Comparison of ENCODE assay signal across 10 mouse cellular contexts in genomic region chr2:29669711-29670110, GRCm38 (mm10). TPM values are rescaled to one million over a fixed set of nuclear protein-coding genes. Genes with fewer than 3 reads are reported as not detected.
DNase-seq lines count a peak whose midpoint lies in the region; ATAC-seq lines count a peak whose summit lies in the region.
"Had no signal": no experiment of that assay in that cellular context is flagged by ENCODE, and none has a peak within 500 bp of the region (broad histone marks: within the 10 kb centered on the region; RNA-seq: fewer than 3 reads in every experiment).

No protein-coding gene starts in this region.

- no peaks in the 10 kb centered on the region for H3K9me3 ChIP-seq in hindbrain, embryonic 15.5 days
- no peaks in the 10 kb centered on the region for H3K9me3 ChIP-seq in hindbrain, embryonic 12.5 days (replicated peaks)
- H3K9me3 ChIP-seq in midbrain, embryonic 14.5 days (ENCODE audit: control insufficient read depth, low read length): no peaks in the 10 kb centered on the region
- H3K9me3 ChIP-seq in midbrain, embryonic 11.5 days (ENCODE audit: control insufficient read depth, low read length): no peaks in the 10 kb centered on the region
- no peaks in the 10 kb centered on the region for H3K9me3 ChIP-seq in forebrain, embryonic 15.5 days
- no peaks in the 10 kb centered on the region for H3K9me3 ChIP-seq in stomach, embryonic 16.5 days (replicated peaks; ENCODE audit: control insufficient read depth, low read length)
- H3K9me3 ChIP-seq: midbrain, embryonic 12.5 days had no signal

- no peak for ATAC-seq in hindbrain, embryonic 15.5 days (ENCODE audit: low FRiP score, low read depth)
- ATAC-seq in hindbrain, embryonic 12.5 days (ENCODE audit: low FRiP score): no peak
- no peak for ATAC-seq in midbrain, embryonic 14.5 days (ENCODE audit: low FRiP score, low TSS enrichment)
- ATAC-seq in midbrain, embryonic 11.5 days (ENCODE audit: low FRiP score): no peak
- 0 out of 2 replicates have a peak, but pooled peaks have one; percentile 23 for ATAC-seq in forebrain, embryonic 15.5 days (replicated peaks)
- peak; percentile 6; the same call in 1 of the 2 replicates for ATAC-seq in stomach, embryonic 16.5 days (ENCODE audit: insufficient read depth, low FRiP score)

- no peak overlapping the region for H3K4me3 ChIP-seq in hindbrain, embryonic 15.5 days
- no peak overlapping the region for H3K4me3 ChIP-seq in hindbrain, embryonic 12.5 days
- H3K4me3 ChIP-seq in midbrain, embryonic 14.5 days (replicated peaks; ENCODE audit: low read depth, low read length): no peak overlapping the region
- no peak overlapping the region for H3K4me3 ChIP-seq in midbrain, embryonic 11.5 days (ENCODE audit: low read depth, low read length)
- H3K4me3 ChIP-seq in forebrain, embryonic 15.5 days: no peak overlapping the region
- H3K4me3 ChIP-seq in stomach, embryonic 16.5 days (replicated peaks; ENCODE audit: low read length): no peak overlapping the region
- H3K4me3 ChIP-seq: midbrain, embryonic 12.5 days had no signal

- no peaks in the 10 kb centered on the region for H3K27me3 ChIP-seq in hindbrain, embryonic 15.5 days
- no peaks in the 10 kb centered on the region for H3K27me3 ChIP-seq in hindbrain, embryonic 12.5 days
- no peaks in the 10 kb centered on the region for H3K27me3 ChIP-seq in midbrain, embryonic 14.5 days (ENCODE audit: control insufficient read depth, insufficient read depth, low read length)
- H3K27me3 ChIP-seq in midbrain, embryonic 11.5 days (ENCODE audit: control insufficient read depth, insufficient read depth, low read length): no peaks in the 10 kb centered on the region
- H3K27me3 ChIP-seq in forebrain, embryonic 15.5 days: no peaks in the 10 kb centered on the region
- no peaks in the 10 kb centered on the region for H3K27me3 ChIP-seq in stomach, embryonic 16.5 days (ENCODE audit: control insufficient read depth, insufficient read depth, low read length)
- H3K27me3 ChIP-seq: midbrain, embryonic 12.5 days; Patski had no signal

- peaks cover 59% of the 10 kb centered on the region for H3K4me1 ChIP-seq in hindbrain, embryonic 15.5 days (replicated peaks)
- H3K4me1 ChIP-seq in hindbrain, embryonic 12.5 days: peaks cover 37% of the 10 kb centered on the region
- peaks cover 20% of the 10 kb centered on the region for H3K4me1 ChIP-seq in midbrain, embryonic 14.5 days (ENCODE audit: control insufficient read depth, insufficient read depth, low read length)
- peaks cover 11% of the 10 kb centered on the region for H3K4me1 ChIP-seq in midbrain, embryonic 11.5 days (ENCODE audit: control insufficient read depth, insufficient read depth, low read length)
- H3K4me1 ChIP-seq in forebrain, embryonic 15.5 days: peaks cover 48% of the 10 kb centered on the region
- H3K4me1 ChIP-seq in stomach, embryonic 16.5 days (ENCODE audit: control insufficient read depth, insufficient read depth, low read length): peaks cover 39% of the 10 kb centered on the region

- no peaks in the 10 kb centered on the region for H3K36me3 ChIP-seq in hindbrain, embryonic 15.5 days
- H3K36me3 ChIP-seq in hindbrain, embryonic 12.5 days: no peaks in the 10 kb centered on the region
- no peaks in the 10 kb centered on the region for H3K36me3 ChIP-seq in midbrain, embryonic 14.5 days (ENCODE audit: control insufficient read depth, insufficient read depth, low read length)
- no peaks in the 10 kb centered on the region for H3K36me3 ChIP-seq in midbrain, embryonic 11.5 days (ENCODE audit: control insufficient read depth, insufficient read depth, low read length)
- H3K36me3 ChIP-seq in forebrain, embryonic 15.5 days: no peaks in the 10 kb centered on the region
- no peaks in the 10 kb centered on the region for H3K36me3 ChIP-seq in stomach, embryonic 16.5 days (ENCODE audit: control insufficient read depth, insufficient read depth, low read length)
- H3K36me3 ChIP-seq: midbrain, embryonic 12.5 days had no signal

- peak; percentile 14 for DNase-seq in midbrain, embryonic 14.5 days
- DNase-seq in midbrain, embryonic 11.5 days (ENCODE audit: low spot score, missing footprints): no peak
- DNase-seq in urinary bladder, postnatal 14 days (ENCODE audit: low spot score): no peak
- DNase-seq: right cerebral cortex, postnatal 25 days had no signal

- H3K4me2 ChIP-seq in hindbrain, embryonic 15.5 days: no peak overlapping the region
- H3K4me2 ChIP-seq in hindbrain, embryonic 12.5 days (replicated peaks): no peak overlapping the region
- H3K4me2 ChIP-seq in midbrain, embryonic 14.5 days (ENCODE audit: low read length): no peak overlapping the region
- H3K4me2 ChIP-seq in midbrain, embryonic 11.5 days: no peak overlapping the region
- H3K4me2 ChIP-seq in forebrain, embryonic 15.5 days (replicated peaks): no peak overlapping the region
- no peak overlapping the region for H3K4me2 ChIP-seq in stomach, embryonic 16.5 days (ENCODE audit: low read depth, low read length)
- H3K4me2 ChIP-seq: midbrain, embryonic 12.5 days had no signal

- peak overlapping the region; percentile 73 for H3K27ac ChIP-seq in hindbrain, embryonic 15.5 days (replicated peaks)
- H3K27ac ChIP-seq in hindbrain, embryonic 12.5 days: no peak overlapping the region
- H3K27ac ChIP-seq in midbrain, embryonic 14.5 days (replicated peaks; ENCODE audit: low read depth, low read length): no peak overlapping the region
- no peak overlapping the region for H3K27ac ChIP-seq in midbrain, embryonic 11.5 days (ENCODE audit: low read depth, low read length)
- H3K27ac ChIP-seq in forebrain, embryonic 15.5 days (replicated peaks): peak overlapping the region; percentile 76
- peak overlapping the region; percentile 71 for H3K27ac ChIP-seq in stomach, embryonic 16.5 days (ENCODE audit: low read length)
- H3K27ac ChIP-seq: midbrain, embryonic 12.5 days had no signal

- H3K9ac ChIP-seq in hindbrain, embryonic 15.5 days: no peak overlapping the region
- H3K9ac ChIP-seq in hindbrain, embryonic 12.5 days: no peak overlapping the region
- H3K9ac ChIP-seq in midbrain, embryonic 14.5 days (replicated peaks; ENCODE audit: low read length): no peak overlapping the region
- H3K9ac ChIP-seq in midbrain, embryonic 11.5 days (ENCODE audit: low read length): no peak overlapping the region
- H3K9ac ChIP-seq in forebrain, embryonic 15.5 days (replicated peaks): no peak overlapping the region
- no peak overlapping the region for H3K9ac ChIP-seq in stomach, embryonic 16.5 days (ENCODE audit: low read length)
- H3K9ac ChIP-seq: midbrain, embryonic 12.5 days had no signal

RNA-seq across cellular contexts. Expression of gene Rapgef1, which starts 50.2 kb away (rescaled TPM):
- polyA plus RNA-seq in hindbrain, embryonic 15.5 days (2015; fragmentation: Nextera tagmentation; extraction: Ambion mirVana): 21.8 and 23.4 TPM in 2 replicates
- polyA plus RNA-seq in hindbrain, embryonic 12.5 days (2016; fragmentation: Nextera tagmentation; extraction: Ambion mirVana): 22.7 and 24.7 TPM in 2 replicates
- 23.2 and 25.3 TPM in 2 replicates for polyA plus RNA-seq in midbrain, embryonic 14.5 days (2014; fragmentation: Nextera tagmentation; extraction: Ambion mirVana)
- 12.4 and 15.6 TPM in 2 replicates for polyA plus RNA-seq in midbrain, embryonic 11.5 days (2014; fragmentation: Nextera tagmentation; extraction: Ambion mirVana)
- 22.3 and 27.0 TPM in 2 replicates for polyA plus RNA-seq in forebrain, embryonic 15.5 days (2015; fragmentation: Nextera tagmentation; extraction: Ambion mirVana)
- 10.7 and 11.2 TPM in 2 replicates for polyA plus RNA-seq in stomach, embryonic 16.5 days (2015; fragmentation: Nextera tagmentation; extraction: Ambion mirVana)

Comparison
In these comparisons a context has a peak if more than half of its experiments do, and no peak if none do; other contexts are left out.
1. H3K27ac ChIP-seq: peak in hindbrain, embryonic 15.5 days (single experiment), forebrain, embryonic 15.5 days (single experiment) and stomach, embryonic 16.5 days (single experiment); none in hindbrain, embryonic 12.5 days (single experiment), midbrain, embryonic 14.5 days (single experiment) and midbrain, embryonic 11.5 days (single experiment).
2. ATAC-seq: peak in forebrain, embryonic 15.5 days (single experiment) and stomach, embryonic 16.5 days (single experiment); none in hindbrain, embryonic 15.5 days (single experiment), hindbrain, embryonic 12.5 days (single experiment), midbrain, embryonic 14.5 days (single experiment) and midbrain, embryonic 11.5 days (single experiment).